Mouse (Mus musculus) liver, postnatal 0 days (tissue): ENCODE results near the gene Helz2. TPM values are rescaled to one million over a fixed set of nuclear protein-coding genes. Genes with fewer than 3 reads are reported as not detected.
A peak's percentile ranks its signal among the peaks of the same experiment; 100 is the strongest.
"Not testable (repeated sequence)": the region's sequence is repeated elsewhere in the genome, so short reads cannot be mapped to it uniquely, and the experiment has no call there.

ENCODE experiments used
- ATAC-seq: fragments of 200-750 bp; cut with Nextera tagmentation; 2 replicates; pipeline ENCODE4 v1.8.0; 2017; ENCODE audit warnings: mild to moderate bottlenecking, moderate library complexity
- DNase-seq: peaks from one replicate; pipeline ENCODE4 v3.0.0-alpha.2; 2016
- H3K27ac ChIP-seq: fragments of 300-500 bp; sonication (generic); 2 replicates; pipeline ENCODE4 v1.5.1; 2014; ENCODE audit warnings: antibody characterized with exemption, moderate library complexity, mild to moderate bottlenecking, low read depth
- H3K27me3 ChIP-seq: fragments of 300-500 bp; sonication (generic); 2 replicates; pipeline ENCODE4 v1.6.1; 2014; ENCODE audit warnings: low read length, control low read depth, mixed read lengths; ENCODE audit not compliant: insufficient read depth
- H3K36me3 ChIP-seq: fragments of 300-500 bp; sonication (generic); replicated peaks from 2 replicates; pipeline ENCODE4 v1.6.1; 2014; ENCODE audit warnings: mild to moderate bottlenecking, control low read depth, low read length, moderate library complexity, mixed read lengths; ENCODE audit not compliant: insufficient read depth
- H3K4me1 ChIP-seq: fragments of 300-500 bp; sonication (generic); 2 replicates; pipeline ENCODE4 v1.6.1; 2014; ENCODE audit warnings: antibody characterized with exemption, mild to moderate bottlenecking, control low read depth; ENCODE audit not compliant: insufficient read depth
- H3K4me2 ChIP-seq: fragments of 300-500 bp; sonication (generic); 2 replicates; pipeline ENCODE4 v1.6.1; 2014; ENCODE audit warnings: low read depth, mild to moderate bottlenecking, low read length, moderate library complexity, mixed read lengths
- H3K4me3 ChIP-seq: fragments of 300-500 bp; sonication (generic); 2 replicates; pipeline ENCODE4 v1.5.1; 2014; ENCODE audit warnings: low read depth, low read length
- H3K9ac ChIP-seq: fragments of 300-500 bp; sonication (generic); replicated peaks from 2 replicates; pipeline ENCODE4 v1.6.1; 2014; ENCODE audit warnings: mild to moderate bottlenecking, moderate library complexity
- H3K9me3 ChIP-seq: fragments of 300-500 bp; sonication (generic); 2 replicates; pipeline ENCODE4 v1.6.1; 2016; ENCODE audit warnings: mild to moderate bottlenecking, control low read depth, low read length, mixed read lengths
- CTCF ChIP-seq: sonication (generic); IDR thresholded peaks from 2 replicates; pipeline ENCODE4 v1.5.1; 2016; ENCODE audit warnings: antibody characterized with exemption, low read depth
- EP300 ChIP-seq: IDR thresholded peaks from 2 replicates; pipeline ENCODE4 v1.6.1; 2016; ENCODE audit warnings: antibody characterized with exemption, low read depth, mild to moderate bottlenecking
- WGBS: fragments of 180-500 bp; shearing (Covaris S2); extraction: QIAGEN DNeasy Blood & Tissue Kit; methylation state at CpG from one replicate; pipeline ENCODE4 v1.1.7; 2014; ENCODE audit not compliant: insufficient replicate concordance; 5-methylcytosine and 5-hydroxymethylcytosine counted together
- polyA plus RNA-seq: library from polyadenylated mRNA; unstranded; fragments of >200 nt; fragmentation: Nextera tagmentation; extraction: Ambion mirVana; gene quantifications from 2 replicates; pipeline ENCODE4 v1.2.1, GENCODE M21; 2015

Helz2 gene
- polyA plus RNA-seq, result 3.9 and 4.2 TPM in 2 replicates

GRCm38 (mm10) chr2:181241602-181242313, at the start of gene Helz2:
TSS of gene Helz2 (minus strand) at chr2:181242027.
- DNase-seq, result peak; percentile 89
- TF ChIP-seq EP300 (no peak), CTCF (no peak)
- H3K9ac ChIP-seq, result peak within 1 kb of the TSS; percentile 92
- peak within 1 kb of the TSS; percentile 88 for H3K4me2 ChIP-seq
- H3K27me3 ChIP-seq, result no peaks in the 10 kb centered on the region
- peaks cover 36% of the 10 kb centered on the region for H3K36me3 ChIP-seq
- peak within 1 kb of the TSS; percentile 79 for H3K4me3 ChIP-seq
- no peaks in the 10 kb centered on the region for H3K9me3 ChIP-seq
- peak; percentile 86 for ATAC-seq
- H3K4me1 ChIP-seq, result peaks cover 33% of the 10 kb centered on the region
- WGBS, result 4% methylated on average over 16 of the region's 16 CpGs
- H3K27ac ChIP-seq, result peak within 1 kb of the TSS; percentile 88

GRCm38 (mm10) chr2:181290937-181291336, 49.1 kb upstream of the Helz2 start:
- no peak overlapping the region for H3K27ac ChIP-seq
- no peak for DNase-seq
- peaks cover 2% of the 10 kb centered on the region; the same call in 1 of the 2 replicates for H3K36me3 ChIP-seq
- H3K4me1 ChIP-seq, result peaks cover 20% of the 10 kb centered on the region
- 25% methylated on average over 1 of the region's 1 CpGs for WGBS
- no peak for ATAC-seq
- no peak for TF ChIP-seq EP300
- TF ChIP-seq CTCF, result no peak
- no peaks in the 10 kb centered on the region for H3K27me3 ChIP-seq
- H3K9ac ChIP-seq, result no peak overlapping the region
- H3K4me3 ChIP-seq, result no peak overlapping the region
- no peaks in the 10 kb centered on the region for H3K9me3 ChIP-seq
- H3K4me2 ChIP-seq, result no peak overlapping the region

GRCm38 (mm10) chr2:181288691-181289090, 46.9 kb upstream of the Helz2 start:
- H3K27ac ChIP-seq, result peak overlapping the region; percentile 80
- H3K27me3 ChIP-seq, result no peaks in the 10 kb centered on the region
- no peaks in the 10 kb centered on the region for H3K9me3 ChIP-seq
- 70% methylated on average over 3 of the region's 3 CpGs for WGBS
- peaks cover 5% of the 10 kb centered on the region; the same call in 1 of the 2 replicates for H3K36me3 ChIP-seq
- peak overlapping the region; percentile 77 for H3K4me3 ChIP-seq
- ATAC-seq, result no peak
- TF ChIP-seq CTCF (no peak), EP300 (no peak)
- DNase-seq, result no peak
- peak overlapping the region; percentile 83 for H3K4me2 ChIP-seq
- peak overlapping the region; percentile 66 for H3K9ac ChIP-seq
- H3K4me1 ChIP-seq, result peaks cover 20% of the 10 kb centered on the region

GRCm38 (mm10) chr2:181287958-181288350, 46.1 kb upstream of the Helz2 start, which contains the start of gene Gmeb2:
TSS of gene Gmeb2 (minus strand) at chr2:181288035.
- peak within 1 kb of the TSS; percentile 89 for H3K27ac ChIP-seq
- not testable (repeated sequence) for H3K27me3 ChIP-seq, H3K36me3 ChIP-seq, H3K9me3 ChIP-seq
- H3K4me2 ChIP-seq, result peak within 1 kb of the TSS; percentile 83
- 1% methylated on average over 16 of the region's 38 CpGs for WGBS
- peaks cover 26% of the 10 kb centered on the region for H3K4me1 ChIP-seq
- TF ChIP-seq CTCF, result peak; percentile 47
- peak within 1 kb of the TSS; percentile 95 for H3K9ac ChIP-seq
- peak; percentile 94 for DNase-seq
- peak; percentile 94 for ATAC-seq
- peak within 1 kb of the TSS; percentile 77 for H3K4me3 ChIP-seq

- WGBS, result 1% methylated on average over 34 of the region's 71 CpGs
- H3K9me3 ChIP-seq, result no peaks in the 10 kb centered on the region
- peaks cover 7% of the 10 kb centered on the region; the same call in 1 of the 2 replicates for H3K36me3 ChIP-seq
- DNase-seq, result peak; percentile 91
- H3K27me3 ChIP-seq, result no peaks in the 10 kb centered on the region
- TF ChIP-seq EP300 (no peak), CTCF (no peak)
- ATAC-seq, result peak; percentile 84
- peak overlapping the region; percentile 77 for H3K4me3 ChIP-seq
- H3K27ac ChIP-seq, result peak overlapping the region; percentile 89
- peaks cover 26% of the 10 kb centered on the region for H3K4me1 ChIP-seq
- H3K9ac ChIP-seq, result peak overlapping the region; percentile 95
- peak overlapping the region; percentile 80 for H3K4me2 ChIP-seq
Measured at GRCm38 (mm10) chr2:181287338-181287957, 45.6 kb upstream of the Helz2 start.

- no peak for DNase-seq
- Histone ChIP-seq H3K4me1 (peaks cover 26% of the 10 kb centered on the region), H3K27ac (peak overlapping the region; percentile 89), H3K36me3 (peaks cover 13% of the 10 kb centered on the region), H3K9me3 (no peaks in the 10 kb centered on the region), H3K9ac (peak overlapping the region; percentile 95), H3K4me2 (peak overlapping the region; percentile 80), H3K27me3 (no peaks in the 10 kb centered on the region), H3K4me3 (peak overlapping the region; percentile 77)
- WGBS, result 42% methylated on average over 6 of the region's 6 CpGs
- no peak for TF ChIP-seq CTCF
- TF ChIP-seq EP300, result no peak
- no peak for ATAC-seq
Measured at GRCm38 (mm10) chr2:181286629-181287337, 45.0 kb upstream of the Helz2 start.
